Mouse (Mus musculus) CH12.LX (cell line): ENCODE measurements around the gene Cd151. TPM values are rescaled to one million over a fixed set of nuclear protein-coding genes. Genes with fewer than 3 reads are reported as not detected.

Experiments used
- DNase-seq: peaks from one replicate; pipeline ENCODE4 v3.0.0-alpha.2; 2013; ENCODE audit errors: extremely low read depth
- H3K27ac ChIP-seq: 2 replicates; pipeline ENCODE4 v1.5.1; 2012; ENCODE audit warnings: low read depth, mild to moderate bottlenecking, control low read depth, moderate library complexity; ENCODE audit not compliant: insufficient read depth
- H3K27me3 ChIP-seq: replicated peaks from 2 replicates; pipeline ENCODE3; 2012; ENCODE audit warnings: inconsistent platforms
- H3K36me3 ChIP-seq, 2 experiments: replicated peaks in 1 of 2; 2 replicates each; pipeline versions ENCODE3 to v1.6.1; 2012; ENCODE audit warnings: inconsistent platforms in 1 of 2, low read length in 1 of 2, mild to moderate bottlenecking in 1 of 2, mixed read lengths in 1 of 2, moderate library complexity in 1 of 2; ENCODE audit not compliant: control insufficient read depth in 1 of 2, insufficient read depth in 1 of 2
- H3K4me1 ChIP-seq, 2 experiments: 2 replicates each; pipeline ENCODE4 v1.6.1; 2012; ENCODE audit warnings: inconsistent platforms in 1 of 2, moderate library complexity in 1 of 2; ENCODE audit not compliant: insufficient read depth in 2 of 2, control insufficient read depth in 1 of 2
- H3K4me2 ChIP-seq: 2 replicates; pipeline ENCODE4 v1.6.1; 2012; ENCODE audit warnings: low read depth, mild to moderate bottlenecking, control low read depth; ENCODE audit not compliant: poor library complexity, insufficient read depth, severe bottlenecking
- H3K4me3 ChIP-seq, 3 experiments: fragments of 150-350 bp in 1 of 3; sonication (generic) in 1 of 3; replicated peaks in 1 of 3; 2 replicates each; pipeline versions ENCODE3 to v1.5.1; 2011 to 2012; ENCODE audit warnings: low read depth in 2 of 3, low read length in 2 of 3, mild to moderate bottlenecking in 2 of 3, moderate library complexity in 2 of 3, control low read depth in 1 of 3, improper control_type of control experiment in 1 of 3, inconsistent platforms in 1 of 3, mixed read lengths in 1 of 3; ENCODE audit not compliant: poor library complexity in 1 of 3
- H3K79me2 ChIP-seq: replicated peaks from 2 replicates; pipeline ENCODE4 v1.6.1; 2012; ENCODE audit warnings: mild to moderate bottlenecking, moderate library complexity; ENCODE audit not compliant: control insufficient read depth, poor library complexity, insufficient read depth, severe bottlenecking; ENCODE audit errors: extremely low read depth
- H3K9ac ChIP-seq: 2 replicates; pipeline ENCODE4 v1.6.1; 2012; ENCODE audit warnings: low read depth, mild to moderate bottlenecking, control low read depth, moderate library complexity; ENCODE audit not compliant: insufficient read depth
- H3K9me3 ChIP-seq: replicated peaks from 2 replicates; pipeline ENCODE3; 2012; ENCODE audit warnings: low read length, inconsistent platforms, mixed read lengths
- BHLHE40 ChIP-seq: IDR thresholded peaks from 2 replicates; pipeline ENCODE4 v1.6.1; 2011; ENCODE audit warnings: mild to moderate bottlenecking, low read depth, low read length, improper control_type of control experiment
- CHD1 ChIP-seq: IDR thresholded peaks from 2 replicates; pipeline ENCODE4 v1.6.1; 2012; ENCODE audit warnings: low read depth, low read length, improper control_type of control experiment, inconsistent platforms
- CHD2 ChIP-seq: IDR thresholded peaks from 2 replicates; pipeline ENCODE4 v1.6.1; 2011; ENCODE audit warnings: low read length, improper control_type of control experiment
- ELF1 ChIP-seq: IDR thresholded peaks from 2 replicates; pipeline ENCODE4 v1.6.1; 2014; ENCODE audit warnings: low read depth, mild to moderate bottlenecking, inconsistent platforms, low read length, improper control_type of control experiment
- EP300 ChIP-seq: IDR thresholded peaks from 2 replicates; pipeline ENCODE4 v1.6.1; 2011; ENCODE audit warnings: low read length, improper control_type of control experiment
- ETS1 ChIP-seq: conservative IDR thresholded peaks from 2 replicates; pipeline ENCODE4 v1.6.1; 2012; ENCODE audit warnings: low read depth, mild to moderate bottlenecking, inconsistent platforms, low read length, improper control_type of control experiment, moderate library complexity
- GABPA ChIP-seq: IDR thresholded peaks from 2 replicates; pipeline ENCODE4 v1.6.1; 2012; ENCODE audit warnings: low read depth, low read length, improper control_type of control experiment, inconsistent platforms; ENCODE audit not compliant: insufficient replicate concordance
- HCFC1 ChIP-seq: IDR thresholded peaks from 2 replicates; pipeline ENCODE4 v1.6.1; 2012; ENCODE audit warnings: low read depth, mild to moderate bottlenecking, inconsistent platforms, low read length, improper control_type of control experiment
- IRF4 ChIP-seq: IDR thresholded peaks from 2 replicates; pipeline ENCODE4 v1.6.1; 2014; ENCODE audit warnings: low read depth, mild to moderate bottlenecking, inconsistent platforms, low read length, improper control_type of control experiment
- KAT2A ChIP-seq: IDR thresholded peaks from 2 replicates; pipeline ENCODE4 v1.6.1; 2012; ENCODE audit warnings: low read length, improper control_type of control experiment, inconsistent platforms; ENCODE audit not compliant: insufficient replicate concordance
- MAZ ChIP-seq: IDR thresholded peaks from 2 replicates; pipeline ENCODE4 v1.6.1; 2012; ENCODE audit warnings: low read depth, mild to moderate bottlenecking, inconsistent platforms, low read length, improper control_type of control experiment, moderate library complexity
- MEF2A ChIP-seq: IDR thresholded peaks from 2 replicates; pipeline ENCODE4 v1.6.1; 2014; ENCODE audit warnings: low read depth, mild to moderate bottlenecking, inconsistent platforms, low read length, improper control_type of control experiment, borderline replicate concordance
- MXI1 ChIP-seq: IDR thresholded peaks from 2 replicates; pipeline ENCODE4 v1.6.1; 2011; ENCODE audit warnings: mild to moderate bottlenecking, low read depth, low read length, improper control_type of control experiment
- NELFE ChIP-seq: IDR thresholded peaks from 2 replicates; pipeline ENCODE4 v1.6.1; 2011; ENCODE audit warnings: low read depth, low read length, improper control_type of control experiment
- PAX5 ChIP-seq: IDR thresholded peaks from 2 replicates; pipeline ENCODE4 v1.6.1; 2012; ENCODE audit warnings: low read length, inconsistent platforms, mixed read lengths
- POLR2A ChIP-seq: IDR thresholded peaks from 2 replicates; pipeline ENCODE4 v1.6.1; 2011; ENCODE audit warnings: low read depth, mild to moderate bottlenecking, improper control_type of control experiment, low read length
- POLR2AphosphoS2 ChIP-seq: IDR thresholded peaks from 2 replicates; pipeline ENCODE4 v1.6.1; 2011; ENCODE audit warnings: low read depth, low read length, improper control_type of control experiment
- RCOR1 ChIP-seq: conservative IDR thresholded peaks from 2 replicates; pipeline ENCODE4 v1.6.1; 2012; ENCODE audit warnings: low read depth, mild to moderate bottlenecking, inconsistent platforms, low read length, improper control_type of control experiment
- SIN3A ChIP-seq: IDR thresholded peaks from 2 replicates; pipeline ENCODE4 v1.6.1; 2012; ENCODE audit warnings: low read length, improper control_type of control experiment, inconsistent platforms
- TCF12 ChIP-seq: IDR thresholded peaks from 2 replicates; pipeline ENCODE4 v1.6.1; 2014; ENCODE audit warnings: low read depth, mild to moderate bottlenecking, inconsistent platforms, low read length, improper control_type of control experiment
- UBTF ChIP-seq: IDR thresholded peaks from 2 replicates; pipeline ENCODE4 v1.6.1; 2012; ENCODE audit warnings: low read depth, mild to moderate bottlenecking, inconsistent platforms, low read length, improper control_type of control experiment, moderate library complexity
- USF1 ChIP-seq: IDR thresholded peaks from 2 replicates; pipeline ENCODE4 v1.6.1; 2014; ENCODE audit warnings: low read depth, mild to moderate bottlenecking, inconsistent platforms, low read length, improper control_type of control experiment
- USF2 ChIP-seq: conservative IDR thresholded peaks from 2 replicates; pipeline ENCODE4 v1.6.1; 2011; ENCODE audit warnings: low read depth, low read length, improper control_type of control experiment
- ZC3H11A ChIP-seq: IDR thresholded peaks from 2 replicates; pipeline ENCODE4 v1.6.1; 2012; ENCODE audit warnings: low read depth, mild to moderate bottlenecking, inconsistent platforms, low read length, improper control_type of control experiment
- ZMIZ1 ChIP-seq: IDR thresholded peaks from 2 replicates; pipeline ENCODE4 v1.6.1; 2012; ENCODE audit warnings: low read depth, mild to moderate bottlenecking, inconsistent platforms, low read length, improper control_type of control experiment
- ZNF384 ChIP-seq: IDR thresholded peaks from 2 replicates; pipeline ENCODE4 v1.6.1; 2012; ENCODE audit warnings: low read depth, low read length, improper control_type of control experiment, inconsistent platforms
- dilution Hi-C: fragments of 300-500 bp; cut with MboI; formaldehyde crosslinking; loops from 2 replicates; pipeline ENCODE4 v1.14.3; 2020; ENCODE audit warnings: low sequenced_read_pairs; ENCODE audit not compliant: extremely low pct_unique_long_range_greater_than_20kb, extremely low pct_ligation_motif_present
- in situ Hi-C: fragments of 300-500 bp; cut with MboI; formaldehyde crosslinking; loops from 3 replicates; pipeline ENCODE4 v1.14.3; 2019; ENCODE audit warnings: low sequenced_read_pairs, low pct_ligation_motif_present, low pct_unique_long_range_greater_than_20kb, mixed read lengths
- polyA plus RNA-seq: library from polyadenylated mRNA; unstranded; fragments of >175 nt; gene quantifications from 2 replicates; pipeline ENCODE4 v1.2.1, GENCODE M21; 2012; ENCODE audit warnings: low read depth; ENCODE audit not compliant: insufficient read length
- total RNA-seq, 2 experiments: library from RNA; depleted of rRNA; stranded (reverse); fragments of 300-350 nt in 1 of 2; fragments of >200 nt in 1 of 2; gene quantifications; 2 replicates each; pipeline ENCODE4 v1.2.3; 2012 to 2014

The Cd151 gene
- total and polyA plus RNA-seq, 3 experiments = 10.6 to 21.1 (median 14.9) TPM

DNA sequence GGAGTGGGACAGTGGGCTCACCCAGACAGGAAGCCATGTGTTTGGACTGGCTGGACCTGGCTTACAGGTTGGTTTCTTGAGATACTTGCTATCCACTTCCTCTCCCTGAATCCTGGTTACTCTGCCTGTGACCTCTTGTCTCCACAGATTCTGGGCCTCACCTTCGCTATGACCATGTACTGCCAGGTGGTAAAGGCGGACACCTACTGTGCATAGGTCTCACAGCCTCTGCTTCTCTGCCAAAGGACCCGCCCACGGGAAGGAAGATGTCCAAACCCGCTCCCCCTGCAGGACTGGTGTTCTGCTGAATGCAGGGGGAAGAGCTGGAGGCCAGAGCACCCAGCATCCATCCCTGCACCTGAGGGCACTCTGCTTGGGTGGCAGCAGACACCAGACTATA lies 25.5 kb downstream of the Cd151 start:
- H3K9me3 ChIP-seq = no peaks in the 10 kb centered on the region
- H3K36me3 ChIP-seq = peaks cover 36 to 80% of the 10 kb centered on the region in 2 experiments
- in situ Hi-C loops = no loop called here

DNA sequence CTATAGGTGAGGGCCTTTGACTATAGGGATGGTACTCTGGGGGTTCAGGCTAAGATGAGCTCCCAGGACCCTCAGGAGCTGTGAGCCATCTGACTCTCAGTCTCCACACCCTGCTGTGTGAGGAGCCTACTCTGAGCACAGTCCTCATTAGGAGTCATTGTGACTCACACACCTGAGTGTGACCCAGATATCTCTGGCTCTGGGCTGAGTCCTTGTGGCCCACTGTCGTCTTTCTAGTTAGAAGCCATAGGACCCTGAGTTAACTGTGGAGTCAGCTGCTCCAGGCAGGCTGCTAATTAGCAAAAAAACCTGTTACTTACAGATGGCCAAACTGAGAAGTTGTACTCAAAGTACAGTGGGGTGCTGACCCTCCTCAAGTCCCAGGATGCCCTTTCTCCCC lies 26.5 kb downstream of the Cd151 start:
- no peak overlapping the region for H3K4me3 ChIP-seq
- no peaks in the 10 kb centered on the region for H3K4me1 ChIP-seq
- H3K36me3 ChIP-seq = peaks cover 39 to 88% of the 10 kb centered on the region in 2 experiments
- no peaks in the 10 kb centered on the region for H3K79me2 ChIP-seq
- no peak overlapping the region for H3K4me2 ChIP-seq
- H3K9ac ChIP-seq = no peak overlapping the region
- in situ Hi-C loops = no loop called here
- no peak overlapping the region for H3K27ac ChIP-seq
- H3K9me3 ChIP-seq = no peaks in the 10 kb centered on the region
- TF ChIP-seq PAX5 (no peak), RCOR1 (no peak), IRF4 (no peak), UBTF (no peak), MEF2A (no peak), ZMIZ1 (no peak), NELFE (no peak)
- dilution Hi-C loops = no loop called here
- DNase-seq = no peak
- H3K27me3 ChIP-seq = no peaks in the 10 kb centered on the region

More for the DNA sequence above, 25.5 kb downstream of the Cd151 start:
- no peak overlapping the region for H3K9ac ChIP-seq
- dilution Hi-C loops = no loop called here
- no peak for DNase-seq
- H3K79me2 ChIP-seq = no peaks in the 10 kb centered on the region
- no peak overlapping the region for H3K4me3 ChIP-seq
- H3K4me1 ChIP-seq = peaks cover 2 to 5% of the 10 kb centered on the region in 2 experiments; a peak in 3 of 4 replicates
- H3K4me2 ChIP-seq = no peak overlapping the region
- H3K27ac ChIP-seq = no peak overlapping the region
- no peaks in the 10 kb centered on the region for H3K27me3 ChIP-seq
- TF ChIP-seq CHD2 (no peak), BHLHE40 (no peak), ETS1 (no peak), UBTF (no peak), MAZ (no peak), USF1 (no peak), MEF2A (no peak)

DNA sequence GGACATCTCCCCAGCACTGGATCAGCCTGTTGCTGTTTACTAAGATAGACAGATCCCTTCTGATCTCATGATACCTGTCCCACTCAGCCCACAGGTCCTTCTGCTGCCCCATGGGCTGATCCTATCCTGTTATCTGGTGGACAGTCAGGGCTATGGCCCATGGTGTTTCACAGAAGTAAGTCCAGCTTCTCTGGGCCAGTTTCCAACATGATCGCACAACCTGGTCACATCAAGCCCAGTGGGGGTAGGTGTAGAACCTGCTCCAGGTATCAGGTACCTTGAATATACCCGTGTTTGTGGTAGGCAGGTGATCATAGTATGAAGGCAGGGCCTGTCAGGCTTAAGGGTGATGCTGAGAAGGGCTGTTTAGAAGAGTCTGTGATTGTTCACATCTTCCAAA lies 28.2 kb downstream of the Cd151 start:
- no peak overlapping the region for H3K9ac ChIP-seq
- in situ Hi-C loops = no loop called here
- H3K4me3 ChIP-seq = no peak overlapping the region
- peaks cover 45 to 95% of the 10 kb centered on the region in 2 experiments for H3K36me3 ChIP-seq
- no peaks in the 10 kb centered on the region for H3K9me3 ChIP-seq
- no peaks in the 10 kb centered on the region for H3K79me2 ChIP-seq
- H3K4me1 ChIP-seq = no peaks in the 10 kb centered on the region
- DNase-seq = no peak
- dilution Hi-C loops = no loop called here
- H3K27ac ChIP-seq = no peak overlapping the region
- TF ChIP-seq KAT2A (no peak), ELF1 (no peak), POLR2A (no peak), ZNF384 (no peak), NELFE (no peak), GABPA (no peak), MAZ (no peak), UBTF (no peak), IRF4 (no peak), ZC3H11A (no peak), TCF12 (no peak), EP300 (no peak), USF2 (no peak), USF1 (no peak), ZMIZ1 (no peak), HCFC1 (no peak), CHD1 (no peak), MXI1 (no peak), SIN3A (no peak), POLR2AphosphoS2 (no peak)
- no peaks in the 10 kb centered on the region for H3K27me3 ChIP-seq
- no peak overlapping the region for H3K4me2 ChIP-seq
